Mouse (Mus musculus): ENCODE measurements around the gene Stt3b.

- TF ChIP-seq CTCF (IDR thresholded peaks at IDR 0.05; ENCODE audit: low read depth) (no peak), EP300 (IDR thresholded peaks at IDR 0.05; ENCODE audit: low read depth) (no peak)
These were observed 1.8 kb downstream of the Stt3b start for GRCm38 (mm10) chr9:115308401-115308800.
